Mouse (Mus musculus): ENCODE measurements at regions not wholly inside any gene's neighbourhood (a gene's known extent, or its start where the extent isn't known, plus 50 kb on each side); places are given as distances from the start of the nearest gene placed in this dataset.
"Not testable (repeated sequence)": the region's sequence is repeated elsewhere in the genome, so short reads cannot be mapped to it uniquely, and the experiment has no call there.

GRCm38 (mm10) chr7:129689464-129689863 lies 97.8 kb downstream of the Wdr11 start:
- no peak for DNase-seq

- DNase-seq, result no peak
Observed at GRCm38 (mm10) chr7:129690868-129691267, 99.2 kb downstream of the Wdr11 start.

- DNase-seq, result peak in 1 of 2 experiments; percentile 16
Observed at GRCm38 (mm10) chr7:129691619-129692071, 100.0 kb downstream of the Wdr11 start.

GRCm38 (mm10) chr7:129693635-129694034 lies 102.0 kb downstream of the Wdr11 start:
- no peak for DNase-seq

GRCm38 (mm10) chr7:129694168-129694567 lies 102.5 kb downstream of the Wdr11 start:
- no peak for DNase-seq

- DNase-seq, result no peak
Observed at GRCm38 (mm10) chr7:129699931-129700570, 108.4 kb downstream of the Wdr11 start.

- no peak for DNase-seq
Observed at GRCm38 (mm10) chr7:129727559-129727958, 135.9 kb downstream of the Wdr11 start.

- no peak for DNase-seq
Observed at GRCm38 (mm10) chr7:129729709-129730238, 138.1 kb downstream of the Wdr11 start.

GRCm38 (mm10) chr7:129730785-129731352 lies 139.2 kb downstream of the Wdr11 start:
- no peak for DNase-seq

GRCm38 (mm10) chr7:129742657-129743056 lies 151.0 kb downstream of the Wdr11 start:
- no peak for DNase-seq

- no peak for DNase-seq
Observed at GRCm38 (mm10) chr7:129743955-129744666, 152.4 kb downstream of the Wdr11 start.

- no peak for DNase-seq
Observed at GRCm38 (mm10) chr7:129746639-129747038, 155.0 kb downstream of the Wdr11 start.

GRCm38 (mm10) chr7:129750936-129751335 lies 159.3 kb downstream of the Wdr11 start:
- no peak for DNase-seq

GRCm38 (mm10) chr7:129754737-129755136 lies 163.1 kb downstream of the Wdr11 start:
- no peak for DNase-seq

- no peak for DNase-seq
Observed at GRCm38 (mm10) chr7:129756138-129756537, 164.5 kb downstream of the Wdr11 start.

- no peak for DNase-seq
Observed at GRCm38 (mm10) chr7:129759848-129760247, 168.2 kb downstream of the Wdr11 start.

GRCm38 (mm10) chr7:129760386-129760785 lies 168.7 kb downstream of the Wdr11 start:
- DNase-seq, result no peak

GRCm38 (mm10) chr7:129763754-129764153 lies 172.1 kb downstream of the Wdr11 start:
- no peak for DNase-seq

- no peak for DNase-seq
Observed at GRCm38 (mm10) chr7:129764456-129764970, 172.8 kb downstream of the Wdr11 start.

GRCm38 (mm10) chr7:129765681-129766080 lies 174.0 kb downstream of the Wdr11 start:
- no peak for DNase-seq

- no peak for DNase-seq
Observed at GRCm38 (mm10) chr7:129766087-129766834, 174.6 kb downstream of the Wdr11 start.

- not testable (repeated sequence) for DNase-seq
Observed at GRCm38 (mm10) chr7:129769673-129770072, 178.0 kb downstream of the Wdr11 start.

GRCm38 (mm10) chr7:129771876-129772275 lies 180.2 kb downstream of the Wdr11 start:
- DNase-seq, result no peak

Measured in cerebellum, postnatal 14 days (tissue).